Mouse (Mus musculus) heart, embryonic 14.5 days (tissue): Measurements from ENCODE around the gene Aanat. TPM values are rescaled to one million over a fixed set of nuclear protein-coding genes. Genes with fewer than 3 reads are reported as not detected.

Experiments
- ATAC-seq: fragments of 200-750 bp; cut with Nextera tagmentation; 2 replicates; pipeline ENCODE4 v1.8.0; 2017; ENCODE audit warnings: low read depth, moderate TSS enrichment; ENCODE audit not compliant: insufficient number of reproducible peaks, insufficient read depth, low FRiP score
- H3K27ac ChIP-seq, 2 experiments: fragments of 200-500 bp in 1 of 2; fragments of 300-500 bp in 1 of 2; sonication (generic) in 1 of 2; replicated peaks in 1 of 2; 2 replicates each; pipeline ENCODE4 v1.5.1; 2012 to 2014; ENCODE audit warnings: low read depth in 2 of 2, low read length in 2 of 2, control low read depth in 1 of 2, mild to moderate bottlenecking in 1 of 2, mixed read lengths in 1 of 2; ENCODE audit not compliant: control insufficient read depth in 1 of 2, insufficient read depth in 1 of 2
- H3K27me3 ChIP-seq: fragments of 300-500 bp; sonication (generic); 2 replicates; pipeline ENCODE4 v1.6.1; 2014; ENCODE audit warnings: mild to moderate bottlenecking, low read length, control low read depth; ENCODE audit not compliant: control insufficient read depth, insufficient read depth
- H3K36me3 ChIP-seq: fragments of 300-500 bp; sonication (generic); 2 replicates; pipeline ENCODE4 v1.6.1; 2014; ENCODE audit warnings: mild to moderate bottlenecking, control low read depth, low read length, mixed read lengths; ENCODE audit not compliant: control insufficient read depth, insufficient read depth
- H3K4me1 ChIP-seq, 2 experiments: fragments of 200-500 bp in 1 of 2; fragments of 300-500 bp in 1 of 2; sonication (generic) in 1 of 2; 2 replicates each; pipeline ENCODE4 v1.6.1; 2012 to 2014; ENCODE audit warnings: low read length in 2 of 2, control low read depth in 1 of 2, mixed read lengths in 1 of 2; ENCODE audit not compliant: control insufficient read depth in 2 of 2, insufficient read depth in 2 of 2
- H3K4me2 ChIP-seq: fragments of 300-500 bp; sonication (generic); 2 replicates; pipeline ENCODE4 v1.6.1; 2014; ENCODE audit warnings: mild to moderate bottlenecking, low read length
- H3K4me3 ChIP-seq, 2 experiments: fragments of 200-500 bp in 1 of 2; fragments of 300-500 bp in 1 of 2; sonication (generic) in 1 of 2; 2 replicates each; pipeline ENCODE4 v1.5.1; 2012 to 2014; ENCODE audit warnings: low read length in 2 of 2, mild to moderate bottlenecking in 2 of 2, control low read depth in 1 of 2, low read depth in 1 of 2, moderate library complexity in 1 of 2; ENCODE audit not compliant: control insufficient read depth in 1 of 2, insufficient read depth in 1 of 2
- H3K9ac ChIP-seq: fragments of 300-500 bp; sonication (generic); 2 replicates; pipeline ENCODE4 v1.6.1; 2014; ENCODE audit warnings: mild to moderate bottlenecking, low read length
- H3K9me3 ChIP-seq: fragments of 300-500 bp; sonication (generic); 2 replicates; pipeline ENCODE4 v1.6.1; 2016; ENCODE audit warnings: low read length, control low read depth; ENCODE audit not compliant: control insufficient read depth
- WGBS: fragments of 180-500 bp; shearing (Covaris S2); extraction: QIAGEN DNeasy Blood & Tissue Kit; methylation state at CpG from one replicate; pipeline ENCODE4 v1.1.7; 2014; 5-methylcytosine and 5-hydroxymethylcytosine counted together
- polyA plus RNA-seq: library from polyadenylated mRNA; unstranded; fragments of >200 nt; fragmentation: Nextera tagmentation; extraction: Ambion mirVana; gene quantifications from 2 replicates; pipeline ENCODE4 v1.2.1, GENCODE M21; 2014

Aanat gene
- polyA plus RNA-seq, 1 experiment from 2014 or later, result 0.28 TPM

GRCm38 (mm10) chr11:116624131-116624832, 38.0 kb downstream of the Aanat start:
- ATAC-seq, result peak; percentile 60; the same call in 1 of the 2 replicates
- H3K27ac ChIP-seq, result peak overlapping the region; percentile 18 to 70

GRCm38 (mm10) chr11:116625081-116626000, 39.1 kb downstream of the Aanat start:
- Histone ChIP-seq H3K4me3 (no peak overlapping the region), H3K9ac (no peak overlapping the region), H3K27ac (peak overlapping the region; percentile 24 to 70; a peak in 3 of 4 replicates), H3K9me3 (no peaks in the 10 kb centered on the region), H3K4me2 (peak overlapping the region; percentile 89), H3K27me3 (no peaks in the 10 kb centered on the region), H3K36me3 (no peaks in the 10 kb centered on the region), H3K4me1 (peaks cover 58 to 67% of the 10 kb centered on the region in 2 experiments)
- ATAC-seq, result no peak
- WGBS, result 54% methylated on average over 17 of the region's 17 CpGs

More at GRCm38 (mm10) chr11:116624131-116624832, 38.0 kb downstream of the Aanat start:
- Histone ChIP-seq H3K4me1 (peaks cover 61 to 67% of the 10 kb centered on the region in 2 experiments), H3K36me3 (no peaks in the 10 kb centered on the region), H3K9me3 (no peaks in the 10 kb centered on the region), H3K9ac (peak overlapping the region; percentile 90), H3K27me3 (no peaks in the 10 kb centered on the region), H3K4me3 (peak overlapping the region; percentile 65 to 79), H3K4me2 (peak overlapping the region; percentile 89)
- 13% methylated on average over 41 of the region's 42 CpGs for WGBS

GRCm38 (mm10) chr11:116626299-116627071, 40.3 kb downstream of the Aanat start, which contains the start of gene Rhbdf2:
TSS of gene Rhbdf2 (minus strand) at chr11:116627019.
- 37% methylated on average over 10 of the region's 10 CpGs for WGBS
- no peak for ATAC-seq
- Histone ChIP-seq H3K36me3 (no peaks in the 10 kb centered on the region), H3K4me1 (peaks cover 51 to 60% of the 10 kb centered on the region in 2 experiments), H3K27ac (peak within 1 kb of the TSS in 1 of 2 experiments; percentile 38; a peak in 1 of 4 replicates), H3K4me3 (no peak within 1 kb of the TSS), H3K9me3 (no peaks in the 10 kb centered on the region), H3K27me3 (no peaks in the 10 kb centered on the region), H3K4me2 (no peak within 1 kb of the TSS), H3K9ac (no peak within 1 kb of the TSS)

- Histone ChIP-seq H3K4me1 (peaks cover 42 to 51% of the 10 kb centered on the region in 2 experiments), H3K9ac (no peak overlapping the region), H3K4me2 (no peak overlapping the region), H3K27me3 (no peaks in the 10 kb centered on the region), H3K27ac (peak overlapping the region in 1 of 2 experiments; percentile 38; a peak in 1 of 4 replicates), H3K36me3 (no peaks in the 10 kb centered on the region), H3K4me3 (no peak overlapping the region), H3K9me3 (no peaks in the 10 kb centered on the region)
- no peak for ATAC-seq
- WGBS, result 38% methylated on average over 10 of the region's 10 CpGs
These were observed 41.1 kb downstream of the Aanat start for GRCm38 (mm10) chr11:116627072-116628020.

GRCm38 (mm10) chr11:116628712-116629111, 42.5 kb downstream of the Aanat start:
- Histone ChIP-seq H3K4me1 (peaks cover 31 to 40% of the 10 kb centered on the region in 2 experiments), H3K9ac (no peak overlapping the region), H3K27me3 (no peaks in the 10 kb centered on the region), H3K36me3 (no peaks in the 10 kb centered on the region), H3K4me2 (no peak overlapping the region), H3K9me3 (no peaks in the 10 kb centered on the region), H3K4me3 (no peak overlapping the region), H3K27ac (no peak overlapping the region)
- no peak for ATAC-seq
- WGBS, result 56% methylated on average over 9 of the region's 9 CpGs

GRCm38 (mm10) chr11:116629472-116629871, 43.2 kb downstream of the Aanat start:
- 85% methylated on average over 6 of the region's 6 CpGs for WGBS
- no peaks in the 10 kb centered on the region for H3K27me3 ChIP-seq
- ATAC-seq, result no peak
- peaks cover 28 to 37% of the 10 kb centered on the region in 2 experiments for H3K4me1 ChIP-seq
- H3K36me3 ChIP-seq, result no peaks in the 10 kb centered on the region
- H3K4me2 ChIP-seq, result no peak overlapping the region
- H3K9me3 ChIP-seq, result no peaks in the 10 kb centered on the region
- H3K9ac ChIP-seq, result no peak overlapping the region
- H3K4me3 ChIP-seq, result no peak overlapping the region
- peak overlapping the region; percentile 60 to 61; a peak in 3 of 4 replicates for H3K27ac ChIP-seq
